Mouse (Mus musculus): ENCODE measurements around the gene Rnase2a.
"Not testable (repeated sequence)": the region's sequence is repeated elsewhere in the genome, so short reads cannot be mapped to it uniquely, and the experiment has no call there.

The Rnase2a gene

DNA sequence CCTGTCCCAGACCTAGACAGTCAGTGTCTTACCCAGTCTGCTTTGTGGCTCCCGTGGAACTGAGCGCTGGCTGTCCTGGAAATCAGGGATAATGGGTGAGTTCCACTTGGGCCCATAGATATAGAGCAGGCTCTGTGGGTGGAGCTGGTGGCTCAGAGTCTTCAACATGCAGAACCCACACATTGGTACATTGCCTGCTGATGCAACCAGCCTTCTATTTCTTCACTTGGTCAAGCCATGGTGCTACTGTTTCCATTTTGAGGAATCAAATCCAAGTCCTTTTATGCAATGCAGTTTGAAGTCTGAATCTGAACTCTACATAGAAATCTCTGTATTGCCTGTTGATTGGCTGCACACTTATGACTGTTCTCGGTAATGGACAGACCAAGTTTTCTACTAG is at the start of gene Rnase2a:
TSS of gene Rnase2a (minus strand) at position 72 of the 400 bp plus-strand sequence.
- no peak for DNase-seq

GRCm38 (mm10) chr14:51291505-51291904 is 35.6 kb upstream of the Rnase2a start:
- DNase-seq, result peak; percentile 77

DNA sequence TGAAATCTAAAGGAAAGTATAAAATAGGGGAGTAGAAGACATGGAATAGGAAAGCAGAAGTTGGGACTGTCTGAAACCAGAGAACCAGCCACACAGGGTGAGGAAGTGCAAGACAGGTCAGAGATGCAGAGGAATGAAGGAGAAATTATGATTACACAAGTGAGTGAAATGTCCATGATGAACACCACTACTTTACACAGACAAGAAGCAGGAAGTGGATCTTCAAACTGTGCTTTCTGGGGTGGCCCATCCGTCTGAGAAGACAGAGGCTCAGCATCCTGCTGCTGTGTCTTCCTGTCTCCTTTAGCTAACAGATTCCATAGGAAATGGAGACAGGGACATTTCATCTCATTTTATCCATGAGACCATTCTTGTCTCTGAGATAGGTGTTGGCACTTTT is 22.6 kb upstream of the Rnase2a start:
- DNase-seq, result not testable (repeated sequence)

- no peak for DNase-seq
Observed at GRCm38 (mm10) chr14:51268677-51269076, 12.8 kb upstream of the Rnase2a start.

DNA sequence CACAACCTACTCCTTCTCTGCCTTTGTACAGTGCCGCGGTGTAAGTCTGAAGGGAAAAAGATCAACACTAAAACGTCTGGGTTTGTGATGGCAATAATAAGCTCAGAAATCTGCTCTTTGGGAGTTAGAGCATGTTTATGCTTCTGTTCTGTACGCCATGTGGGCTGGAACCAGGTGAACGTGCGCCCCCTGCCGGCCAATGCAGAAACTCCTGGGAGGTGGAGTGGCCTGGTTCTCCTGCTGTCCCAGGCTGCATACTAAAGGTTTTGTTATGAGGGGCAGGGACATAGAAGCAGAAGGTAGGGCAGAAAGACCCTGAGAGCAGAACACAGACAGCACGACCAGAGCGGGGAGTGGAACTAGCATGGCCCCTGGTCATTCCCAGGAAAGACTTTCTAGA is 10.2 kb upstream of the Rnase2a start:
- peak; percentile 41 for DNase-seq

DNA sequence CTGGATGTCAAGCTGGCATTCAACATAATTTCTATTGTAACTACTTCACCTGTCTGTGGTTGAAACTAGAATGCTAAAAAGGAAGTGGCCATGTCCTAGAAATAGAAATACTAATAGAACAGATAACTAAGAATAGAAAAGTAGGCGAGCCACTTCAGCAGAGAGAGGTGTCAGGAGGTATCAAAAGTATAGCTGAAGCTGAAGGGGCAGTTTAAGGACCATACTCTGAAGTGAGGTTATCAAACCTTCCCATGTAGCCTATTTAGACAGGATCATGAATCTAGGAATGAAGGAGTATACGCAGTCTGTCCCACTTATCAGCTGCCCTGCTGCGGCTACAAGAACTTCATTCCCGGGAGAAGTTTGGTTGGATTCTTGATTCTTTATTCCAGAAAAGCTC is 9.8 kb upstream of the Rnase2a start:
- DNase-seq, result no peak

GRCm38 (mm10) chr14:51262397-51262796 is 6.5 kb upstream of the Rnase2a start:
- no peak for DNase-seq

DNA sequence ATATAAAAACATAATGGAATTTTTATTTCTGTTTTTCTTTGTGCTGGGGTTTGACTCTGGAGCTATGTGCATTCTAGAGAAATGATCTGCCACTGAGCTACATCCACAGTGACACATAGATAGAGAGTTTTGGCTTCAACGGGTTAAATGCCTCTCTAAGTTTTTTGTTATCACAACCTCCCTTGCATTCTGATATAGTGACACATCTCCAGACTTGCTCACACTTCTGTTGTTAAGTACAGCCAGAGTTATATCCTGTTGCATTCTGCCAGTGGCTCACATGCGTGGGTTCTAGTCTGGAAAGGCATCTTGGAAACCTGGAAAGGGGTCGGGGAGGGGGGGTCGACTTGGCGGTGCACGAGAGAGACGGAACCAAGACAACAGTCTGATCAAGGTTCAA is 3.8 kb upstream of the Rnase2a start:
- no peak for DNase-seq

DNA sequence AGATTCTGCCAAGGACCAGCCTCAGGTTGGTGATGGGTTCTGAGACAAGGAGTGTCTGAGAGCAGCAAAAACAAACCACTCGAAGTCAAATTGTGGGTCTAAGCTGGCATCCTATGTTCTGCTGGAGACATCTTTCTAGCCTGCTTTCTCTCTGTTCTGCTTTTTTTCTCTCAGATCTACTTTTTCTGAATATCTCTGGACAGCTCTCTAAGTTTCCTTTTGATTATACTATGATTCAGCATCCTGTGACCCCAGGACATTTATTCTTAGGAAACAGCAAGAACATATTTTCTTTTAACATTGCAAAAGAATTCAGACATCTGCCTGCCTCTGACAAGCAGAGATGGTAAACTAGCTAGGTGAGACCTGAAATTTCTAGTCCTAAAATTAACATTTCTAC is 2.3 kb downstream of the Rnase2a start:
- DNase-seq, result no peak

- DNase-seq, result not testable (repeated sequence)
Observed at GRCm38 (mm10) chr14:51252206-51252605, 3.7 kb downstream of the Rnase2a start.

DNA sequence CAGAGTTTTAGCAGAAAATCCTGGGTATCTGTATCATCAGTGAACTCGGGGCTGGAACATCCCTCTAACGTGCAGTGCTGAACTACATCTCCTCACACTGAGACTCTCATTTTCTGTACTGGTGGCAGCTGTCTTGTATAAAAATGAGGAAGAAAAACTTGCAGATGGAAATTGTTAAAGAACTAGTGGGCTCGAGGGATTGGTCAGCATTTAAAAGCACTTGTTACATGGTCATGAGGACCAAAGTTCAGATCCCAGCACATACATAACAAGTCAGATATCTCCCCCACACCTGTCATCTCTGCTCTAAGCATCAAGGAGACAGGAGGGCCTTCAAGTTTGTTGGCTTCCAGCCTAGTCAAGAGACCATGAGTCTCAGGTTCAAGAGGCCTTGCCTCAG is 5.6 kb downstream of the Rnase2a start:
- no peak for DNase-seq

DNA sequence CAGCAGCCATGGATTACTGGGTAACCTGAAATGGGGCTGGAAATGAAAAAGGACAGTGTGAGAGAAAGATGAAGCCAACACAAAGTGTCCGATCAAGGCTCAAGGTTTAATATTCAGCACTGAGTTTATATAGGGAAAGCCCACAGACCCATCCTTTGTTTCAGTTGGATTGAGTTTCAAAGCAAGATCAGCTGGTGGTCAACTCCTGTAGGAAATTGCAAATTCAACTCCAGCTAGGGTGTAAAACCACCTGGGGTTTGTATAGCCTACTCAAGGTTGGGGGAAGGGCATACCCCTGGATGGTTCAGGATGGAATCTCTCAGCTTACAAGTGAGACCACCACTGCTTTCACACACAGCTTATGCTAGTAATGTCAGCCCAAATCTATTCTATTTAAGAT is 8.2 kb downstream of the Rnase2a start:
- DNase-seq, result no peak

GRCm38 (mm10) chr14:51240899-51241298 is 15.0 kb downstream of the Rnase2a start:
- peak; percentile 1 for DNase-seq

- not testable (repeated sequence) for DNase-seq
Observed at GRCm38 (mm10) chr14:51237488-51237887, 18.4 kb downstream of the Rnase2a start.

GRCm38 (mm10) chr14:51229657-51230056 is 26.3 kb downstream of the Rnase2a start:
- not testable (repeated sequence) for DNase-seq

DNA sequence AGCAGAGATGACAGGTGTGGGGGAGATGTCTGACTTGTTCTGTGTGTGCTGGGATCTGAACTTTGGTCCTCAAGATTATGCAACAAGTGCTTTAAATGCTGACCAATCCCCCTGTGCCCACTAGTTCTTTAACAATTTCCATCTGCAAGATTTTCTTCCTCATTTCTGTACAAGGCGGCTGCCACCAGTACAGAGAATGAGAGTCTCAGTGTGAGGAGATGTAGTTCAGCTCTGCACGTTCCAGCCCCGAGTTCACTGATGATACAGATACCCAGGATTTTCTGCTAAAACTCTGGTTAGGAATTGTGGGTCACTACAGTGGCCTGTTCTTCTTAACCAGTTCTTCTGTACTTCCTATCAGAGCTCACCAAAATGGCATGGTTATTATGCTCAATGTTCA is 35.8 kb downstream of the Rnase2a start:
- DNase-seq, result not testable (repeated sequence)

Data from cerebellum, adult 11 months (tissue).